Mouse (Mus musculus) hindbrain, embryonic 16.5 days (tissue): ENCODE data around the gene Cdkal1. TPM values are rescaled to one million over a fixed set of nuclear protein-coding genes. Genes with fewer than 3 reads are reported as not detected.

ENCODE experiments used
- ATAC-seq: fragments of 200-750 bp; cut with Nextera tagmentation; 2 replicates; pipeline ENCODE4 v1.8.0; 2017; ENCODE audit warnings: moderate TSS enrichment, moderate library complexity
- H3K27ac ChIP-seq: fragments of 300-500 bp; sonication (generic); 2 replicates; pipeline ENCODE4 v1.5.1; 2014; ENCODE audit warnings: low read depth, mild to moderate bottlenecking, control low read depth, low read length, moderate library complexity
- H3K27me3 ChIP-seq: fragments of 300-500 bp; sonication (generic); replicated peaks from 2 replicates; pipeline ENCODE4 v1.6.1; 2014; ENCODE audit warnings: low read length; ENCODE audit not compliant: control insufficient read depth, insufficient read depth
- H3K36me3 ChIP-seq: fragments of 300-500 bp; sonication (generic); 2 replicates; pipeline ENCODE4 v1.6.1; 2014; ENCODE audit warnings: mild to moderate bottlenecking, low read length, moderate library complexity, mixed read lengths; ENCODE audit not compliant: control insufficient read depth, insufficient read depth
- H3K4me1 ChIP-seq: fragments of 300-500 bp; sonication (generic); 2 replicates; pipeline ENCODE4 v1.6.1; 2014; ENCODE audit warnings: low read depth, low read length; ENCODE audit not compliant: control insufficient read depth, insufficient read depth
- H3K4me2 ChIP-seq: fragments of 300-500 bp; sonication (generic); 2 replicates; pipeline ENCODE4 v1.6.1; 2014; ENCODE audit warnings: mild to moderate bottlenecking, low read length, control low read depth, moderate library complexity
- H3K4me3 ChIP-seq: fragments of 300-500 bp; sonication (generic); 2 replicates; pipeline ENCODE4 v1.5.1; 2014; ENCODE audit warnings: mild to moderate bottlenecking, low read length, control low read depth, moderate library complexity
- H3K9ac ChIP-seq: fragments of 300-500 bp; sonication (generic); 2 replicates; pipeline ENCODE4 v1.6.1; 2014; ENCODE audit warnings: low read depth, mild to moderate bottlenecking, control low read depth, low read length, moderate library complexity
- H3K9me3 ChIP-seq: fragments of 300-500 bp; sonication (generic); 2 replicates; pipeline ENCODE4 v1.6.1; 2014; ENCODE audit warnings: mild to moderate bottlenecking, low read length, moderate library complexity; ENCODE audit not compliant: control insufficient read depth
- WGBS: fragments of 180-500 bp; shearing (Covaris S2); extraction: QIAGEN DNeasy Blood & Tissue Kit; methylation state at CpG from one replicate; pipeline ENCODE4 v1.1.7; 2014; 5-methylcytosine and 5-hydroxymethylcytosine counted together
- polyA plus RNA-seq: library from polyadenylated mRNA; unstranded; fragments of >200 nt; fragmentation: Nextera tagmentation; extraction: Ambion mirVana; gene quantifications from 2 replicates; pipeline ENCODE4 v1.2.1, GENCODE M21; 2015

Gene Cdkal1
- polyA plus RNA-seq, 1 experiment from 2014 or later, result 19.4 TPM

- no peaks in the 10 kb centered on the region for H3K27me3 ChIP-seq
- H3K27ac ChIP-seq, result no peak overlapping the region
- no peak overlapping the region for H3K4me3 ChIP-seq
- H3K9ac ChIP-seq, result no peak overlapping the region
- no peaks in the 10 kb centered on the region for H3K36me3 ChIP-seq
- no peaks in the 10 kb centered on the region for H3K4me1 ChIP-seq
- ATAC-seq, result no peak
- 85% methylated on average over 7 of the region's 7 CpGs for WGBS
- no peak overlapping the region for H3K4me2 ChIP-seq
- no peaks in the 10 kb centered on the region for H3K9me3 ChIP-seq
Observed at GRCm38 (mm10) chr13:29497286-29497685, 358.2 kb downstream of the Cdkal1 start.

GRCm38 (mm10) chr13:29490341-29490740 is 365.1 kb downstream of the Cdkal1 start:
- Histone ChIP-seq H3K4me2 (no peak overlapping the region), H3K27me3 (no peaks in the 10 kb centered on the region), H3K27ac (no peak overlapping the region), H3K4me3 (no peak overlapping the region), H3K9me3 (no peaks in the 10 kb centered on the region), H3K4me1 (no peaks in the 10 kb centered on the region), H3K9ac (no peak overlapping the region), H3K36me3 (no peaks in the 10 kb centered on the region)
- no peak for ATAC-seq
- 57% methylated on average over 8 of the region's 8 CpGs for WGBS

GRCm38 (mm10) chr13:29489476-29489875 is 366.0 kb downstream of the Cdkal1 start:
- 76% methylated on average over 5 of the region's 5 CpGs for WGBS
- no peaks in the 10 kb centered on the region for H3K4me1 ChIP-seq
- no peaks in the 10 kb centered on the region for H3K27me3 ChIP-seq
- no peak for ATAC-seq
- no peak overlapping the region for H3K9ac ChIP-seq
- no peak overlapping the region for H3K4me3 ChIP-seq
- no peak overlapping the region for H3K4me2 ChIP-seq
- H3K27ac ChIP-seq, result no peak overlapping the region
- no peaks in the 10 kb centered on the region for H3K9me3 ChIP-seq
- no peaks in the 10 kb centered on the region for H3K36me3 ChIP-seq

- ATAC-seq, result 0 out of 2 replicates have a peak, but pooled peaks have one; percentile 34
- no peaks in the 10 kb centered on the region for H3K9me3 ChIP-seq
Observed at GRCm38 (mm10) chr13:29486709-29487108, 368.8 kb downstream of the Cdkal1 start.

GRCm38 (mm10) chr13:29483950-29484349 is 371.5 kb downstream of the Cdkal1 start:
- WGBS, result 86% methylated on average over 3 of the region's 3 CpGs
- Histone ChIP-seq H3K4me1 (no peaks in the 10 kb centered on the region; the same call in 1 of the 2 replicates), H3K9ac (no peak overlapping the region), H3K36me3 (no peaks in the 10 kb centered on the region), H3K4me3 (no peak overlapping the region), H3K27ac (no peak overlapping the region), H3K9me3 (no peaks in the 10 kb centered on the region), H3K4me2 (no peak overlapping the region), H3K27me3 (no peaks in the 10 kb centered on the region)
- no peak for ATAC-seq

More at GRCm38 (mm10) chr13:29486709-29487108, 368.8 kb downstream of the Cdkal1 start:
- H3K36me3 ChIP-seq, result no peaks in the 10 kb centered on the region
- H3K4me1 ChIP-seq, result no peaks in the 10 kb centered on the region; the same call in 1 of the 2 replicates
- H3K27me3 ChIP-seq, result no peaks in the 10 kb centered on the region
- no peak overlapping the region for H3K4me2 ChIP-seq
- WGBS, result 45% methylated on average over 3 of the region's 3 CpGs
- H3K27ac ChIP-seq, result no peak overlapping the region
- no peak overlapping the region for H3K9ac ChIP-seq
- no peak overlapping the region for H3K4me3 ChIP-seq

- Histone ChIP-seq H3K9me3 (no peaks in the 10 kb centered on the region), H3K27ac (no peak overlapping the region), H3K4me2 (no peak overlapping the region), H3K27me3 (no peaks in the 10 kb centered on the region), H3K36me3 (no peaks in the 10 kb centered on the region), H3K9ac (no peak overlapping the region), H3K4me3 (no peak overlapping the region), H3K4me1 (no peaks in the 10 kb centered on the region; the same call in 1 of the 2 replicates)
- peak; percentile 42; the same call in 1 of the 2 replicates for ATAC-seq
- WGBS, result 62% methylated on average over 9 of the region's 9 CpGs
Observed at GRCm38 (mm10) chr13:29482147-29482863, 373.2 kb downstream of the Cdkal1 start.

GRCm38 (mm10) chr13:29476421-29476820 is 379.1 kb downstream of the Cdkal1 start:
- H3K36me3 ChIP-seq, result no peaks in the 10 kb centered on the region
- no peak overlapping the region for H3K9ac ChIP-seq
- no peak overlapping the region for H3K27ac ChIP-seq
- no peaks in the 10 kb centered on the region for H3K9me3 ChIP-seq
- no peak overlapping the region for H3K4me2 ChIP-seq
- no peaks in the 10 kb centered on the region for H3K27me3 ChIP-seq
- no peak overlapping the region for H3K4me3 ChIP-seq
- 75% methylated on average over 4 of the region's 4 CpGs for whole genome bisulfite sequencing
- H3K4me1 ChIP-seq, result no peaks in the 10 kb centered on the region
- no peak for ATAC-seq

- H3K36me3 ChIP-seq, result no peaks in the 10 kb centered on the region
- H3K27me3 ChIP-seq, result no peaks in the 10 kb centered on the region
- no peak overlapping the region for H3K9ac ChIP-seq
- no peak for ATAC-seq
- no peak overlapping the region for H3K4me2 ChIP-seq
- no peaks in the 10 kb centered on the region for H3K9me3 ChIP-seq
- no peak overlapping the region for H3K27ac ChIP-seq
- H3K4me1 ChIP-seq, result no peaks in the 10 kb centered on the region
- no peak overlapping the region for H3K4me3 ChIP-seq
- 97% methylated on average over 9 of the region's 9 CpGs for WGBS
Observed at GRCm38 (mm10) chr13:29474301-29474700, 381.2 kb downstream of the Cdkal1 start.

- Histone ChIP-seq H3K4me3 (no peak overlapping the region), H3K27ac (no peak overlapping the region), H3K4me1 (no peaks in the 10 kb centered on the region), H3K27me3 (no peaks in the 10 kb centered on the region), H3K36me3 (no peaks in the 10 kb centered on the region), H3K9ac (no peak overlapping the region), H3K9me3 (no peaks in the 10 kb centered on the region), H3K4me2 (no peak overlapping the region)
- 93% methylated on average over 1 of the region's 1 CpGs for WGBS
- no peak for ATAC-seq
Observed at GRCm38 (mm10) chr13:29473779-29474178, 381.7 kb downstream of the Cdkal1 start.
